Mouse (Mus musculus) limb, embryonic 12.5 days (tissue): ENCODE measurements around the gene Abca7. TPM values are rescaled to one million over a fixed set of nuclear protein-coding genes. Genes with fewer than 3 reads are reported as not detected.
A peak's percentile ranks its signal among the peaks of the same experiment; 100 is the strongest.
"Not testable (repeated sequence)": the region's sequence is repeated elsewhere in the genome, so short reads cannot be mapped to it uniquely, and the experiment has no call there.

Experiments
- ATAC-seq: fragments of 200-750 bp; cut with Nextera tagmentation; 2 replicates; pipeline ENCODE4 v1.8.0; 2017; ENCODE audit warnings: low read depth, moderate TSS enrichment; ENCODE audit not compliant: insufficient number of reproducible peaks, insufficient read depth, low FRiP score, low TSS enrichment
- H3K27ac ChIP-seq: fragments of 300-500 bp; sonication (generic); 2 replicates; pipeline ENCODE4 v1.5.1; 2016; ENCODE audit warnings: mild to moderate bottlenecking, moderate library complexity
- H3K27me3 ChIP-seq: fragments of 300-500 bp; sonication (generic); 2 replicates; pipeline ENCODE4 v1.6.1; 2016; ENCODE audit warnings: mild to moderate bottlenecking, moderate library complexity
- H3K36me3 ChIP-seq: fragments of 300-500 bp; sonication (generic); 2 replicates; pipeline ENCODE4 v1.6.1; 2016; ENCODE audit warnings: mild to moderate bottlenecking, moderate library complexity
- H3K4me1 ChIP-seq: fragments of 300-500 bp; sonication (generic); replicated peaks from 2 replicates; pipeline ENCODE4 v1.6.1; 2016
- H3K4me2 ChIP-seq: fragments of 300-500 bp; sonication (generic); 2 replicates; pipeline ENCODE4 v1.6.1; 2016; ENCODE audit warnings: mild to moderate bottlenecking, moderate library complexity
- H3K4me3 ChIP-seq: fragments of 300-500 bp; sonication (generic); replicated peaks from 2 replicates; pipeline ENCODE4 v1.5.1; 2016; ENCODE audit warnings: mild to moderate bottlenecking
- H3K9ac ChIP-seq: fragments of 300-500 bp; sonication (generic); replicated peaks from 2 replicates; pipeline ENCODE4 v1.6.1; 2016; ENCODE audit warnings: mild to moderate bottlenecking, moderate library complexity
- H3K9me3 ChIP-seq: fragments of 300-500 bp; sonication (generic); 2 replicates; pipeline ENCODE4 v1.6.1; 2016; ENCODE audit warnings: mild to moderate bottlenecking, moderate library complexity
- WGBS: fragments of 180-500 bp; shearing (Covaris S2); methylation state at CpG from one replicate; pipeline ENCODE4 v1.1.7; 2016; 5-methylcytosine and 5-hydroxymethylcytosine counted together
- polyA plus RNA-seq: library from polyadenylated mRNA; unstranded; fragments of >200 nt; fragmentation: Nextera tagmentation; extraction: Ambion mirVana; gene quantifications from 2 replicates; pipeline ENCODE4 v1.2.1, GENCODE M21; 2016

Gene Abca7
- polyA plus RNA-seq, 1 experiment from 2014 or later = 2.1 TPM

DNA sequence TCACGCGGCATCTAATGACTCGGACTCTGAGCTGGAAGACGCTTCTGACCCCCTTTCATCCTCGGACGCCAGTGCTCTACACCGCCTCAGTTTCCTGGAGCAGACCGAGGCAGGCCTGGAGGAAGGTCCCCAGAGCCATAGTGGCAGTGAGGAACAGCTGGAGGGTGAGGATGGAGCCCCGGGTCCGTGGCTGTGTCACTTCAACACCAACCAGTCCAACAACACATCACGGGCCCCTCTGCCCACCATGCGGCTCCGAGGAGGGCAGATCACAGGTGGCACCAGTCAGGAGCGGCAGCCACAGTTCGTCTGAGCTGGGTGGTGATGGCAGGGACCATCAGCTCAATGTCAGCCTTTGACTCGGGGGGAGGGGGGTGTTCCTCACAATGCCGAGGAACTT is 34.4 kb downstream of the Abca7 start:
- no peaks in the 10 kb centered on the region for H3K27me3 ChIP-seq
- H3K9me3 ChIP-seq = no peaks in the 10 kb centered on the region
- no peaks in the 10 kb centered on the region for H3K4me1 ChIP-seq
- WGBS = 85% methylated on average over 17 of the region's 17 CpGs
- no peak overlapping the region for H3K27ac ChIP-seq
- H3K4me3 ChIP-seq = no peak overlapping the region
- H3K4me2 ChIP-seq = no peak overlapping the region
- no peak overlapping the region; the same call in 1 of the 2 replicates for H3K9ac ChIP-seq
- H3K36me3 ChIP-seq = peaks cover 49% of the 10 kb centered on the region
- ATAC-seq = no peak

DNA sequence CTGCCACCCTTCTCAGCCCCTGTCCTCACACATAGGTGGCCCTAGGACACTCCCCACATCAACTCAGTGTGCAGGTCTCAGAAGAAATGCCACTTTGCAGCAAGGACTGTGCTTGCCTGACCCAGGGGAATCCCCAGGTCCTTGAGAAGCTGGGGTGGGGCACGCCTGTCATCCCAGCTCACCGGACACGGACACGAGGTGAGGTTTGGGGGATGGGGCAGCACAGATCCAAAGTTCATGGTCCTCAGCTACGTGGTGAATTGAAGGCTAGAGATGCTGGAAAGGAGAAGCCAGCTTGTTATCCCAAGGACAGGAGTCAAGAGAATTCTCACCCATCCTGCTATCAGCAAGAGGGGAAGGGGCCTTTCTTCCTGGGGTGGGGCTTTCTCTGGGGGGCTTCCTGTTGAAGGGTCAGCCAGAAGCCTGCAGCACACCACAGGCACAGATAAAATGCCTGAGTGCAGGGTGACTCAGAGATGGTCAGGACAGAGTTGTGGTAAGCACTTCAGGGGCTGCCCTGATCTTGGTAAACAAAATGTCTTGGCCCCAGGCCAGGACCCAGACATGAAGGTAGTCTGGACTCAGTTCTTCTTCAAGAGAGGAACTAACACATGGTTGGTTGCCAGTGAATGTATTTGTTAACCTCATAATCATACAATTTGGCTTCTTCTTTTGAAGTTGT is 36.6 kb downstream of the Abca7 start:
- Histone ChIP-seq H3K9ac (no peak overlapping the region), H3K4me3 (no peak overlapping the region), H3K4me1 (peaks cover 2% of the 10 kb centered on the region), H3K36me3 (peaks cover 56% of the 10 kb centered on the region), H3K9me3 (no peaks in the 10 kb centered on the region), H3K4me2 (no peak overlapping the region), H3K27ac (peak overlapping the region; percentile 45), H3K27me3 (no peaks in the 10 kb centered on the region)
- no peak for ATAC-seq
- 67% methylated on average over 5 of the region's 5 CpGs for WGBS

DNA sequence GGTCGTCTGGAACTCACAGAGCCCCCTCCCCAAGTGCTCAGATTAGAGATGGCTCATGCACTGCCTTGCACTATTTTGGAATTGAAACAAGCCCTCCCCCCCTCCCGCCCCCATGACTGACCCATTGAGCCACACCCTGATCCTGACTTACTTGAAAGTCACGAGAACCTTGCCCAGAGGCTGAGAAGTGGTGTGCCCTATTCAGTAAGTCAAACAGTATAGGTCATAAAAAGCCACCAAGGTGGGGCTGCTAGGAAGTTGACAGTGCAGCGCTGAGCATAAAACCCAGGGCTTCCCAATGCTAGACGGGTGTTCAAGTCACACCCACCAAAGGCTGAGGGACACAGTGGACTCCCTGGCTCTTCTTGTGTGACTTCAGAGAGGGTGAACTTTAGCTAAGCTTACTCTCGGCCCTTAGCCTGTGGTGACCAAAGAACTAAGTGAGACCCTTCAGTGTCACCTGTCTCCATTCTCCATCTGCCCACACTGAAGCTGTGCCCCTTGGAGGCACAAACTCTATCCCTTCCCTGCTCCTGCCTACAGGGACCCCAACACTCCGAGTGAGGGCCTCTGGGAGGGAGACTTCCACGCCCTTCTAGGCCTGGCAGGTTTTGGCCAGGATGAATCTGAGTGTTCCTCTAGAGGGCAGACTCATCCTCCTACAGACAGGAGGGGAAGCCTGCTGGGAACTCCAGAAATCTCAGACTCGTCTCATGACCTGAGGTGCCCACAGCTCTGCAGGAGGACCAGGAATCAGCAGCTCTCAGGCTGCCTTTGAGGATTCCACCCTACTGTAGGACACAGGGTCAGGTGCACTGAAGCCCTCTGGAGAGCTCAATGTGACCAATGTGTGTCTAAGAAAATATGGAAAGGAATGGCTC is 37.5 kb downstream of the Abca7 start:
- H3K27me3 ChIP-seq = no peaks in the 10 kb centered on the region
- H3K4me2 ChIP-seq = no peak overlapping the region
- ATAC-seq = no peak; the same call in 1 of the 2 replicates
- H3K36me3 ChIP-seq = peaks cover 58% of the 10 kb centered on the region
- H3K27ac ChIP-seq = no peak overlapping the region
- 41% methylated on average over 9 of the region's 9 CpGs for WGBS
- H3K9me3 ChIP-seq = no peaks in the 10 kb centered on the region
- H3K4me3 ChIP-seq = no peak overlapping the region
- no peak overlapping the region for H3K9ac ChIP-seq
- peaks cover 10% of the 10 kb centered on the region for H3K4me1 ChIP-seq

DNA sequence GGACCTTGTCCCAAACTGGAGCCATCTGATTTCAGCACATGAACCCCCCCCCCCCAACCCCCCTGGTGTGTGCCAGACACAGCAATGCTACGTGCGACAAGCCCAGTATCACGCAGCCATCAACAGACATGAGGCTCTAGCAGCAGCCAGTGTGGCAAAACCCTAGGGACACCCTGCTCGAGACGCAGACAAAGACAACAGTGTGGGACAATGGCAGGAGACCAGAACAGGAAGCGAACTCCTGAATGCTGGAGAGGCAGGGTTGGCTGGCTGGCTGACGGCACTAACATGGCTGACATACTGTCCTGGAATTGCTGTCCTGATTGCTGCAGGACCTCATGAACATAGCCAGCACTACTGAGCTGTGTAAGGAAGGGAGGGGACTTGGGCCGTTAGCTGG is 38.9 kb downstream of the Abca7 start:
- Histone ChIP-seq H3K27me3 (no peaks in the 10 kb centered on the region), H3K27ac (no peak overlapping the region), H3K9me3 (no peaks in the 10 kb centered on the region), H3K4me1 (peaks cover 13% of the 10 kb centered on the region), H3K36me3 (peaks cover 51% of the 10 kb centered on the region), H3K4me2 (no peak overlapping the region), H3K9ac (0 out of 2 replicates have a peak overlapping the region, but pooled peaks have one; percentile 5), H3K4me3 (no peak overlapping the region)
- ATAC-seq = no peak
- WGBS = 88% methylated on average over 8 of the region's 8 CpGs

DNA sequence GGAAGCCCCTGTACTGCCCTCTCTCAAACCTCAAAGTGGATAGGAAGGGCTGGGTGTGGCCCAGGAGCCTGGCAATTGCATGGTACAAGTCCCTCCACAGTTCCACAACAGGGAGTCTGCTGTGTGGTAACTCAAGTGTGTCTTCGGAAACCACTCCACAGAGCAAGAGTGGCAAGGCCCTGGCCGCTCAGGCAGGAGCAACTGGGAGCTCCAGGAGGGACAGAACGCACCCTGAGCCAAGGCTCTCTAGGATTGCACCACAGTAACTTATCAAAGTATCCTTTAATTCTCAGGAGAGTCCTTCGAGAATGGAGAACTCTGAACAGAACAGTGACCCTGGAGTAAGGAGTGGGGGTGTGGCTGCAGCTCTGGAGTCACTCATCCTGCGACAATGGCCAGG is 39.4 kb downstream of the Abca7 start:
- H3K27me3 ChIP-seq = no peaks in the 10 kb centered on the region
- peaks cover 46% of the 10 kb centered on the region for H3K36me3 ChIP-seq
- H3K27ac ChIP-seq = no peak overlapping the region
- H3K4me1 ChIP-seq = peaks cover 13% of the 10 kb centered on the region
- 0 out of 2 replicates have a peak overlapping the region, but pooled peaks have one; percentile 5 for H3K9ac ChIP-seq
- H3K9me3 ChIP-seq = no peaks in the 10 kb centered on the region
- WGBS = 91% methylated on average over 5 of the region's 5 CpGs
- no peak for ATAC-seq
- no peak overlapping the region for H3K4me2 ChIP-seq
- no peak overlapping the region for H3K4me3 ChIP-seq

DNA sequence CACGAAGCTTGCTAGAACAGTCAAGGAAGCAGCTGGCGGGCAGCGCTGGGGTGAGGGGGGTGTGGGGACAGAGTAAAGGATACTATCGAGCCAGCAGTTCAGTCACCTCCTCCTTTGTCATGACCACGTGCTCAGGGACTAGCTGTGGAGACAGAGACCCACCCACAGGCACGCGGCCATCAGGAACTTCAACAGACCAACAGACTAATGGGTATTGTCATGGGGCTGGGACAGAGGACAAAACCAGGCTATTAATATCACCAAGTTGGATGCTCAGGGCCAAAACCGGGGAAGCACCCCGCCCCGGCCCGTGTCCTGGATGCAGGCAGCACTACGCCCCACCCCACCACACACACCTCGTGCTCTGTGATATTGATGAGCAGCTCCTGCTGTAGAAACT is 40.5 kb downstream of the Abca7 start:
- H3K4me3 ChIP-seq = no peak overlapping the region
- no peaks in the 10 kb centered on the region for H3K27me3 ChIP-seq
- H3K27ac ChIP-seq = no peak overlapping the region
- no peak for ATAC-seq
- H3K9ac ChIP-seq = 0 out of 2 replicates have a peak overlapping the region, but pooled peaks have one; percentile 34
- H3K4me2 ChIP-seq = no peak overlapping the region
- peaks cover 41% of the 10 kb centered on the region for H3K36me3 ChIP-seq
- H3K4me1 ChIP-seq = peaks cover 13% of the 10 kb centered on the region
- 94% methylated on average over 13 of the region's 13 CpGs for WGBS
- H3K9me3 ChIP-seq = no peaks in the 10 kb centered on the region

DNA sequence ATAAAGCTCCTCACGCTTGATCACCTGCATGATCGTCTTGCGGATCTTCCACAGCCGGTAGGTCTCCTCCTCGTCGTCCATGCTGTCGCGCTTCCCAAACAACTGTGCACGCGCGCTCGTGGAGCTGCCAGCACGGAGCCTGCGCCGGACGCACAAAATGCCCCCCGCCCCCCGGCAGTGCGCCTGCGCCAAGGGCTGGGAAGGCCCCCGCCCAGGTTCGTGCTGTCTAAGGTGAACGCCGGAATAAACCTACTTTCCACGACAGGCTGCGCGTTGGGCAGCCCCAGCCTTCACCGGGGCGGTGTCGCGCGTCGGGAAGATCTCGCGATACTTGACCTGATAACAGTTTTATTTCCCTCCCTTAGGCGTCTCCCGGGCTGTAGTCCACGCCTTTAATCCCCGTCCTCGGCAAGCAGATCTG is 43.3 kb downstream of the Abca7 start, which contains the start of gene Polr2e:
TSS of gene Polr2e (minus strand) at position 237 of the 421 bp plus-strand sequence.
- peaks cover 38% of the 10 kb centered on the region for H3K36me3 ChIP-seq
- H3K27me3 ChIP-seq = no peaks in the 10 kb centered on the region
- H3K9me3 ChIP-seq = no peaks in the 10 kb centered on the region
- H3K4me3 ChIP-seq = peak within 1 kb of the TSS; percentile 82
- peak within 1 kb of the TSS; percentile 89 for H3K4me2 ChIP-seq
- ATAC-seq = peak; percentile 94
- WGBS = under 1% methylated on average over 40 of the region's 40 CpGs
- 0 out of 2 replicates have a peak within 1 kb of the TSS, but pooled peaks have one; percentile 29 for H3K27ac ChIP-seq
- peak within 1 kb of the TSS; percentile 84 for H3K9ac ChIP-seq
- H3K4me1 ChIP-seq = peaks cover 13% of the 10 kb centered on the region

DNA sequence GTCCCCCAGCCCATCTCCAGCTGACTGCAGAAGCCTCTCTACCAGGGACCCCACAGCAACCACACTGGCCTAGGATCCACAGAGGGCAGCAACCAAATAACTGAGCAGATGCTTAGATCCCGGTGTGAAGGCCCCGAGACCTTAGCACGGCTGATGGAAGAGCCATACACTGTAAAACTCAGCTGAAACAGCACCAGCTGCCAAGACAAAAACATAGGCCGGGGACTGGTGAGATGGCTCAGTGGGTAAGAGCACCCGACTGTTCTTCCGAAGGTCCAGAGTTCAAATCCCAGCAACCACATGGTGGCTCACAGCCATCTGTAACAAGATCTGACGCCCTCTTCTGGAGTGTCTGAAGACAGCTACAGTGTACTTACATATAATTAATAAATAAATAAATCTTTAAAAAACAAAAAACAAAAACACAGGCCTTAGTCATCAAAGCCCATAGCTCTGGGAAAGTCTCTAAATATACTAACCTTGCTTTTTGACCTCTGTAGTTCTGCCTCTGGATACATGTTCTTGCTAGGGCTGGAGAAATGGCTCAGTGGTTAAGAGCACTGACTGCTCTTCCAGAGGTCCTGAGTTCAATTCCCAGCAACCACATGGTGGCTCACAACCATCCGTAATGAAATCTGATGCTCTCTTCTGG is 45.2 kb downstream of the Abca7 start:
- ATAC-seq = not testable (repeated sequence)
- 88% methylated on average over 8 of the region's 8 CpGs for WGBS

DNA sequence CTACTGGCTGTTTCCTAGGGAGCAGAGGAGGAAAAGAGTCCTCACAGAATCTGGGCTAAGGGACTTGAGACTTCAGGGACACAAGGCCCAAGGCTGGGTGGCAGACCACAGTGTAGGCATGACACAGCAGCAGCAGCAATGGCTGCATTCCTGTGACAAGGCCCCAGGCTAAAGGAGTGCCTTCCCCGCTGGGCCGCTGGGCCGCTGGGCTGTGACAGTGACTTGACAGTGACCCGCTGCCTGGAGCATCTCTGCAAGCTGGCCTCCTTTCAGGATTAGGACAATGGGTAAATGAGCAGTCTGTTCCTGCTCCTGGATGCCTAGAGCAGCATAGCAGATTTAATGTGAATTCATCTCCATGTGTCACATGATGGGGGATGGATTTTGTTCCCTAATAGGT is 47.8 kb downstream of the Abca7 start:
- no peak for ATAC-seq
- H3K36me3 ChIP-seq = no peaks in the 10 kb centered on the region
- no peak overlapping the region for H3K27ac ChIP-seq
- WGBS = 61% methylated on average over 4 of the region's 4 CpGs
- H3K4me1 ChIP-seq = peaks cover 18% of the 10 kb centered on the region
- no peaks in the 10 kb centered on the region for H3K9me3 ChIP-seq
- H3K27me3 ChIP-seq = peaks cover 10% of the 10 kb centered on the region; the same call in 1 of the 2 replicates
- H3K4me3 ChIP-seq = no peak overlapping the region
- no peak overlapping the region for H3K4me2 ChIP-seq
- H3K9ac ChIP-seq = no peak overlapping the region

More for the DNA sequence above, 45.2 kb downstream of the Abca7 start:
- H3K4me2 ChIP-seq, H3K9ac ChIP-seq, H3K27me3 ChIP-seq, H3K27ac ChIP-seq, H3K4me3 ChIP-seq, H3K9me3 ChIP-seq: not testable (repeated sequence)
- peaks cover 13% of the 10 kb centered on the region for H3K4me1 ChIP-seq
- peaks cover 19% of the 10 kb centered on the region for H3K36me3 ChIP-seq

DNA sequence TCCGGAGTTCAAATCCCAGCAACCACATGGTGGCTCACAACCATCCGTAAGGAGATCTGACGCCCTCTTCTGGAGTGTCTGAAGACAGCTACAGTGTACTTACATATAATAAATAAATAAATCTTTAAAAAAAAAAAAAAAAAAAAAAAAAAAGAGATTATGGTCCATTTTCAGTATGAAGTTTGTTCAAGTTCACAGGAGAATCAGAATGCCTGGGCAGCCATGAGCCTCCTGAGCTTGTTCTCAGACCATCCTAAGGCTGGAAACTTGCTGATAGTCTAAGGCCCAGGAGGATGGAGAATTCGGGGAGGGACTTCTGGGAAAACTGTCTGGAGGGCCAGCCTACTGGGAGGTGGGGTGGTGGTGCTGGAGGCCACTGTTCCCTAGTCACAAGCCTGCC is 49.1 kb downstream of the Abca7 start:
- not testable (repeated sequence) for ATAC-seq, H3K4me3 ChIP-seq, H3K9ac ChIP-seq, H3K27ac ChIP-seq, H3K4me2 ChIP-seq, H3K36me3 ChIP-seq, H3K9me3 ChIP-seq, H3K27me3 ChIP-seq
- WGBS = 89% methylated on average over 3 of the region's 4 CpGs
- peaks cover 18% of the 10 kb centered on the region for H3K4me1 ChIP-seq

DNA sequence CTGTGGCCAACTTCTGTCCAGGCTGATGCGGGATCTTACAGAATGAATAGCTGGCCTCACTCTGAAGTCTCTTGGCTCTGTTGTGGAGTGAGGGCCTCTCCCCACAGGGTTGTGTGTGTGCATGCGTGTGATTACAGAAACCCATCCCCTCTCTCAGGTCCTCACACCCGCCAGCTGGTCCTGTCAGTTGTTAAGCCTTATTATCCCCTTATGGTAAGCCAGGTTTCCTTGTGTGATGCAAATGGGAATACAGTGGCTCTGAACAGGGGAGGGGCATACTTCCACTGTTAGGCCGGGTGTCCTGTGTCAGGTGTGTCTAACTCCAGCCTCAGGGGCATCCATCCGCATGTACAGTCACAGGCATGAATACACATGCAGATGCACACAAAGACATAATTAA is 49.5 kb downstream of the Abca7 start:
- Histone ChIP-seq H3K36me3 (no peaks in the 10 kb centered on the region), H3K9ac (no peak overlapping the region), H3K4me2 (no peak overlapping the region), H3K9me3 (no peaks in the 10 kb centered on the region), H3K4me3 (no peak overlapping the region), H3K4me1 (peaks cover 18% of the 10 kb centered on the region), H3K27me3 (peaks cover 10% of the 10 kb centered on the region; the same call in 1 of the 2 replicates), H3K27ac (no peak overlapping the region)
- ATAC-seq = no peak
- WGBS = 76% methylated on average over 5 of the region's 5 CpGs
